9 mouse cellular contexts compared by ENCODE assay signal in the genomic region with DNA sequence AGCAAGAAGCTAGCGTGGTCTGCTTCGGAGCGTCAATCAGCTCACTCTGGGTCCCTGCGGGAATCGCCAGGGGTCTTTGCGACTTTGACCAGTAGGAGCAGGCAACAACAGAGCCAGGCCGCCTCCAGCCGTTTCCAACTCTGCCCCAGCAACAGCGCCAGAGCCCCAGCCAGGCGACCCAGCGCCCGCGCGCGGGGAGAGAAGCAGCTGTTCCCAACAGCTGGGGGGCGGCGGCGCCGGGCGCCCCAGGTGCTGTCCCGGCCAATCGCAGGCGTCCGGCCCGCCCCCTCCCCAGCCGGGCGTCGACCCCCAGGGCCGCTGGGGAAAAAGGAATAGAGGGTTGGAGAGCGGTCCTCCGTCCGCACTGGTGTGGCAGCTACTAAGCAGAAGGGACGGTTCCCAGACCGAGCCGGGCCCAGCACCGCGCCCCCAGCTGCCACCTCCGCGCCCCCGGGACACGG. TPM values are rescaled to one million over a fixed set of nuclear protein-coding genes. Genes with fewer than 3 reads are reported as not detected.
DNase-seq lines count a peak whose midpoint lies in the region; ATAC-seq and TF ChIP-seq lines count a peak whose summit lies in the region.
"Had no signal": no experiment of that assay in that cellular context is flagged by ENCODE, and none has a peak within 500 bp of the region (broad histone marks: within the 10 kb centered on the region; RNA-seq: fewer than 3 reads in every experiment).

TSS of gene Rbm24 (plus strand) at position 294 of the 461 bp plus-strand sequence.

- TF ChIP-seq POLR2A in cortical plate, adult 2 months (IDR thresholded peaks at IDR 0.05; ENCODE audit: extremely low read depth, insufficient read depth, low read length), result no peak
- TF ChIP-seq POLR2A in liver, adult 2 months (IDR thresholded peaks at IDR 0.05; ENCODE audit: extremely low read depth, insufficient read depth, low read length), result no peak

- intact Hi-C loops in gastrocnemius, postnatal 36 days (cut with DNase I), result no loop called here

- no peaks in the 10 kb centered on the region for H3K4me1 ChIP-seq in cortical plate, adult 2 months (ENCODE audit: control insufficient read depth, insufficient read depth, low read length)
- no peaks in the 10 kb centered on the region for H3K4me1 ChIP-seq in hindbrain, postnatal 0 days (ENCODE audit: insufficient read depth, low read length)
- no peaks in the 10 kb centered on the region for H3K4me1 ChIP-seq in liver, adult 2 months (ENCODE audit: control insufficient read depth, insufficient read depth, low read length)

- peak; percentile 82 for ATAC-seq in hindbrain, postnatal 0 days

- H3K9me3 ChIP-seq in hindbrain, postnatal 0 days (ENCODE audit: low read length), result no peaks in the 10 kb centered on the region
- H3K9me3 ChIP-seq: G1E had no signal

- no peaks in the 10 kb centered on the region for H3K36me3 ChIP-seq in hindbrain, postnatal 0 days (ENCODE audit: insufficient read depth, low read length)
- no peaks in the 10 kb centered on the region for H3K36me3 ChIP-seq in liver, adult 2 months (ENCODE audit: control insufficient read depth, insufficient read depth, low read length)
- H3K36me3 ChIP-seq: G1E had no signal

- TF ChIP-seq CTCF in cortical plate, adult 2 months (IDR thresholded peaks at IDR 0.05; ENCODE audit: extremely low read depth, insufficient read depth, low read length), result no peak
- no peak for TF ChIP-seq CTCF in hindbrain, postnatal 0 days (IDR thresholded peaks at IDR 0.05; ENCODE audit: low read depth)
- TF ChIP-seq CTCF in liver, adult 2 months (IDR thresholded peaks at IDR 0.05; ENCODE audit: low read depth, low read length), result no peak

- H3K4me2 ChIP-seq in hindbrain, postnatal 0 days (ENCODE audit: low read depth, low read length), result peak within 1 kb of the TSS; percentile 95

- no peaks in the 10 kb centered on the region for H3K27me3 ChIP-seq in hindbrain, postnatal 0 days (ENCODE audit: insufficient read depth, low read length)
- peaks cover 13% of the 10 kb centered on the region for H3K27me3 ChIP-seq in liver, adult 2 months (ENCODE audit: control insufficient read depth, insufficient read depth, low read length)

- DNase-seq in layer of hippocampus, adult 18-20 months (ENCODE audit: low spot score in 2 of 2), result peak in 1 of 2 experiments; percentile 26
- no peak for DNase-seq in layer of hippocampus, adult 9-11 months
- DNase-seq in gastrocnemius, postnatal 36 days, result peak; percentile 52 to 55
- DNase-seq in hindbrain, postnatal 0 days (ENCODE audit: low spot score), result peak; percentile 79
- no peak for DNase-seq in liver, adult 2 months (ENCODE audit: extremely low read depth, low read depth, low spot score)
- DNase-seq in neural tube, embryonic 10.5 days (ENCODE audit: extremely low spot score, low spot score), result peak; percentile 82
- peak; percentile 79 for DNase-seq in thymus, postnatal 14 days

- H3K4me3 ChIP-seq in cortical plate, adult 2 months (ENCODE audit: insufficient read depth, low read length), result peak within 1 kb of the TSS; percentile 94
- peak within 1 kb of the TSS; percentile 72 for H3K4me3 ChIP-seq in hindbrain, postnatal 0 days (ENCODE audit: low read length)
- H3K4me3 ChIP-seq in liver, adult 2 months (ENCODE audit: insufficient read depth, low read depth, low read length), result peak within 1 kb of the TSS; percentile 27; the same call in 1 of the 2 replicates

- WGBS in hindbrain, postnatal 0 days, result under 1% methylated on average over 35 of the region's 41 CpGs
- 3% methylated on average over 37 of the region's 41 CpGs for WGBS in liver, adult 2 months

- peak within 1 kb of the TSS; percentile 78 for H3K9ac ChIP-seq in hindbrain, postnatal 0 days (replicated peaks; ENCODE audit: low read length)
- H3K9ac ChIP-seq in liver, adult 2 months (ENCODE audit: low read depth, low read length), result no peak within 1 kb of the TSS

- H3K27ac ChIP-seq in cortical plate, adult 2 months (ENCODE audit: insufficient read depth, low read length), result peak within 1 kb of the TSS; percentile 90
- H3K27ac ChIP-seq in hindbrain, postnatal 0 days, result peak within 1 kb of the TSS; percentile 64
- no peak within 1 kb of the TSS for H3K27ac ChIP-seq in liver, adult 2 months (replicated peaks; ENCODE audit: insufficient read depth, low read depth, low read length)

- H3K79me2 ChIP-seq in liver, adult 2 months (ENCODE audit: control insufficient read depth, insufficient read depth, low read length), result no peaks in the 10 kb centered on the region

RNA-seq across cellular contexts. Expression of gene Rbm24, which starts in this region (rescaled TPM):
- total RNA-seq in layer of hippocampus, adult 18-20 months (2021), result 10 to 100 TPM; 21.8 to 22.1 TPM
- polyA plus RNA-seq in cortical plate, adult 2 months (2012; rRNA removed), result 15.4 and 16.5 TPM in 2 replicates
- 100 to 1,000 TPM; 176 to 180 TPM for total RNA-seq in gastrocnemius, postnatal 36 days (2021)
- 22.1 and 22.9 TPM in 2 replicates for total RNA-seq in hindbrain, postnatal 0 days (2014; rRNA removed)
- polyA plus RNA-seq in hindbrain, postnatal 0 days (2015; fragmentation: Nextera tagmentation; extraction: Ambion mirVana), result 1.9 and 2.8 TPM in 2 replicates
- 0.07 and 0.18 TPM in 2 replicates for total RNA-seq in liver, adult 2 months (2014; rRNA removed)
- 0.20 TPM in 1 of 2 replicates, not detected in the other for polyA plus RNA-seq in liver, adult 2 months (2012; rRNA removed)
- polyA plus RNA-seq: G1E had no signal

Comparison
In these comparisons a context has a peak if more than half of its experiments do, and no peak if none do; other contexts are left out.
1. RNA of gene Rbm24 (total RNA-seq): 176 to 180 TPM in gastrocnemius, postnatal 36 days, 21.8 to 22.1 TPM in layer of hippocampus, adult 18-20 months and 22.1 to 22.9 TPM in hindbrain, postnatal 0 days; 0.07 to 0.18 TPM in liver, adult 2 months; every median in the first group is over 10 times any median in the second.
2. DNase-seq: peak in gastrocnemius, postnatal 36 days (2 of 2), hindbrain, postnatal 0 days (single experiment), neural tube, embryonic 10.5 days (single experiment) and thymus, postnatal 14 days (single experiment); none in layer of hippocampus, adult 9-11 months (single experiment) and liver, adult 2 months (single experiment).
3. H3K4me3 ChIP-seq: peak in every context shown above with its lines; median percentile 94 in cortical plate, adult 2 months; 72 in hindbrain, postnatal 0 days; 27 in liver, adult 2 months.